Mouse (Mus musculus) liver, embryonic 14.5 days (tissue): ENCODE results near the gene Wdr31.
A peak's percentile ranks its signal among the peaks of the same experiment; 100 is the strongest.

Experiments
- CTCF ChIP-seq: IDR thresholded peaks from 2 replicates; pipeline ENCODE4 v1.5.1; 2016; ENCODE audit warnings: antibody characterized with exemption, low read depth, control low read depth
- EP300 ChIP-seq: IDR thresholded peaks from 2 replicates; pipeline ENCODE4 v1.6.1; 2016; ENCODE audit warnings: antibody characterized with exemption, low read depth

GRCm38 (mm10) chr4:62454995-62455394 is 15.7 kb downstream of the Wdr31 start:
- TF ChIP-seq EP300 (no peak), CTCF (peak; percentile 65)
